Mouse (Mus musculus) liver, adult 2 months (tissue): ENCODE results near the gene Mboat1. TPM values are rescaled to one million over a fixed set of nuclear protein-coding genes. Genes with fewer than 3 reads are reported as not detected.

Source experiments
- DNase-seq: peaks from one replicate; pipeline ENCODE4 v3.0.0-alpha.2; 2011; ENCODE audit warnings: low read depth, low spot score; ENCODE audit errors: extremely low read depth
- H3K27ac ChIP-seq: fragments of 200-500 bp; replicated peaks from 2 replicates; pipeline ENCODE4 v1.5.1; 2012; ENCODE audit warnings: low read depth, mild to moderate bottlenecking, control low read depth, inconsistent platforms, low read length; ENCODE audit not compliant: insufficient read depth
- H3K27me3 ChIP-seq: fragments of 200-500 bp; 2 replicates; pipeline ENCODE4 v1.6.1; 2012; ENCODE audit warnings: mild to moderate bottlenecking, moderate library complexity, low read length, inconsistent platforms; ENCODE audit not compliant: control insufficient read depth, insufficient read depth
- H3K36me3 ChIP-seq: fragments of 200-500 bp; 2 replicates; pipeline ENCODE4 v1.6.1; 2012; ENCODE audit warnings: low read length, inconsistent platforms; ENCODE audit not compliant: control insufficient read depth, insufficient read depth
- H3K4me1 ChIP-seq: fragments of 200-500 bp; 2 replicates; pipeline ENCODE4 v1.6.1; 2011; ENCODE audit warnings: low read length; ENCODE audit not compliant: control insufficient read depth, insufficient read depth
- H3K4me3 ChIP-seq: fragments of 200-500 bp; 2 replicates; pipeline ENCODE4 v1.5.1; 2011; ENCODE audit warnings: low read depth, mild to moderate bottlenecking, control low read depth, low read length, moderate library complexity; ENCODE audit not compliant: insufficient read depth
- H3K79me2 ChIP-seq: fragments of 200-500 bp; 2 replicates; pipeline ENCODE4 v1.6.1; 2012; ENCODE audit warnings: inconsistent platforms, mild to moderate bottlenecking, low read length, moderate library complexity; ENCODE audit not compliant: control insufficient read depth, insufficient read depth
- H3K9ac ChIP-seq: fragments of 200-500 bp; 2 replicates; pipeline ENCODE4 v1.6.1; 2012; ENCODE audit warnings: low read depth, mild to moderate bottlenecking, control low read depth, inconsistent platforms, low read length
- CTCF ChIP-seq: fragments of 200-500 bp; IDR thresholded peaks from 2 replicates; pipeline ENCODE4 v1.5.1; 2011; ENCODE audit warnings: low read depth, low read length, control low read depth
- POLR2A ChIP-seq: fragments of 200-500 bp; IDR thresholded peaks from 2 replicates; pipeline ENCODE4 v1.6.1; 2011; ENCODE audit warnings: low read length, control low read depth; ENCODE audit not compliant: insufficient read depth; ENCODE audit errors: extremely low read depth
- WGBS: fragments of 180-500 bp; shearing (Covaris S2); methylation state at CpG from one replicate; pipeline ENCODE4 v1.1.7; 2018; 5-methylcytosine and 5-hydroxymethylcytosine counted together
- polyA plus RNA-seq: library from polyadenylated mRNA; depleted of rRNA; stranded (reverse); fragments of >200 nt; gene quantifications from 2 replicates; pipeline ENCODE4 v1.2.3, GENCODE M21; 2012
- total RNA-seq: library from RNA; depleted of rRNA; stranded (reverse); fragments of >200 nt; gene quantifications from 2 replicates; pipeline ENCODE4 v1.2.3, GENCODE M21; 2014

Gene Mboat1
- total and polyA plus RNA-seq, 2 experiments, result 0.28 to 0.55 TPM

DNA sequence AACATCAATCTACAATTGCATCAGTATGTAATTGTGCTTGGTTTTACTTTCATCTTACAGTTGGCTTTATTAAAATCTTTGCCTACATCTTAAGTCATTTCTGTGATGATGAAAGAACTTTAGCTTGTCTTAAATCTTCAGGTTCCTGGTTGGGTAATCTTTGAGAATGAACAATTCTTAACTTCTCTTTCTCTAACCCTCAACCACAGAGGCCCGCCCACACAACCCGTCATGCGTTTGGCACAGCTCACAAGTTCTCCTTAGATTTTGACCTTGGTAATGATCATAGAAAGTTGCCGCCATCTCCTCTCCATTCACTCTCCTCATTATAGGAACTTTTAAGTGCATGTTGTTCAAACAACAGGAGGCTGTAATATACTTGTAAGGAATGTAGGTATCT, 18.0 kb downstream of the Mboat1 start:
- no peaks in the 10 kb centered on the region for H3K79me2 ChIP-seq
- no peaks in the 10 kb centered on the region for H3K4me1 ChIP-seq
- no peaks in the 10 kb centered on the region for H3K36me3 ChIP-seq
- TF ChIP-seq CTCF (no peak), POLR2A (no peak)
- no peak overlapping the region for H3K9ac ChIP-seq
- no peak for DNase-seq
- no peak overlapping the region for H3K27ac ChIP-seq
- H3K27me3 ChIP-seq, result no peaks in the 10 kb centered on the region
- H3K4me3 ChIP-seq, result no peak overlapping the region
- WGBS, result 83% methylated on average over 4 of the region's 4 CpGs

DNA sequence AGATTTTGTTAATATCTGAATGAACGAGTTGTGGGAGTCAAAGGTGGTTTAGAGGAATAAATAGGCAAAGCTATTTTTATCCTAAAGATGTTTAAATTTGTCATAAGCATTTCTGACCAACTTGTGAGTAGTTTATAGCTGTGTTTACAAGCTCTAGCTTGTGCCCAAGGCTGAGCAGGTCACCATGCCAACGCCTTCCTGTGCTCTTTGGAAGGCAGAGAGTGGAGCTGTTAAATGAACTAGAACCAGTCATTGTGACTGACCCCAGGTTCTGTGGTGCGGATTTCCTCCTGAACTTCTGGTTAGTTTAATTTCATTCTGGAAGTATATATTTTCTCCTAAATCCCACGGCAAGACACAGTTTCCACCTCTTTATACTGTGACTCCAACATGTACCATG, 23.3 kb downstream of the Mboat1 start:
- Histone ChIP-seq H3K36me3 (no peaks in the 10 kb centered on the region), H3K27ac (no peak overlapping the region), H3K4me1 (no peaks in the 10 kb centered on the region), H3K79me2 (no peaks in the 10 kb centered on the region), H3K4me3 (no peak overlapping the region), H3K9ac (no peak overlapping the region), H3K27me3 (no peaks in the 10 kb centered on the region)
- 83% methylated on average over 4 of the region's 4 CpGs for whole genome bisulfite sequencing
- DNase-seq, result no peak
- TF ChIP-seq CTCF, result no peak
- no peak for TF ChIP-seq POLR2A

DNA sequence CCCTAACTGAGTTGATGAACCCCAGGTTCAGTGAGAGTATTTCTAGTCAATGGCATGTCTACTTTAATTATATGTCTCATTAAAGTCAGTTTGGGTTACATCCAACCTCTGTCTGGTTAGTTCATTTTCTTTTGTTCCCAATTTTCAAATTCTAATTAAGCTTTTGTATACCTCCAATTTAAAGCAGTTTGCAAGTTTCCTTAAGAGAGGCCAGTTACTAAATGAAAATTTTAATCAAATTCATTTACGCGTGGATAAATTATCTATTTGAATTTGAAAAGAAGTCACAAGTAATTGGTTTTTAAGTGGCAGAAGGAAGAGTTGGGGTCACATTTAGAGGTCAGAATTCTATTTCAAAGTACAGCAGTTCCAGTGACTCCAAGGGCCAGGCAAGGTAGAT, 27.2 kb downstream of the Mboat1 start:
- H3K27me3 ChIP-seq, result no peaks in the 10 kb centered on the region
- DNase-seq, result no peak
- TF ChIP-seq POLR2A, result no peak
- no peak for TF ChIP-seq CTCF
- H3K9ac ChIP-seq, result no peak overlapping the region
- H3K4me1 ChIP-seq, result no peaks in the 10 kb centered on the region
- H3K27ac ChIP-seq, result no peak overlapping the region
- H3K4me3 ChIP-seq, result no peak overlapping the region
- 97% methylated on average over 2 of the region's 2 CpGs for WGBS
- H3K36me3 ChIP-seq, result no peaks in the 10 kb centered on the region
- H3K79me2 ChIP-seq, result no peaks in the 10 kb centered on the region

DNA sequence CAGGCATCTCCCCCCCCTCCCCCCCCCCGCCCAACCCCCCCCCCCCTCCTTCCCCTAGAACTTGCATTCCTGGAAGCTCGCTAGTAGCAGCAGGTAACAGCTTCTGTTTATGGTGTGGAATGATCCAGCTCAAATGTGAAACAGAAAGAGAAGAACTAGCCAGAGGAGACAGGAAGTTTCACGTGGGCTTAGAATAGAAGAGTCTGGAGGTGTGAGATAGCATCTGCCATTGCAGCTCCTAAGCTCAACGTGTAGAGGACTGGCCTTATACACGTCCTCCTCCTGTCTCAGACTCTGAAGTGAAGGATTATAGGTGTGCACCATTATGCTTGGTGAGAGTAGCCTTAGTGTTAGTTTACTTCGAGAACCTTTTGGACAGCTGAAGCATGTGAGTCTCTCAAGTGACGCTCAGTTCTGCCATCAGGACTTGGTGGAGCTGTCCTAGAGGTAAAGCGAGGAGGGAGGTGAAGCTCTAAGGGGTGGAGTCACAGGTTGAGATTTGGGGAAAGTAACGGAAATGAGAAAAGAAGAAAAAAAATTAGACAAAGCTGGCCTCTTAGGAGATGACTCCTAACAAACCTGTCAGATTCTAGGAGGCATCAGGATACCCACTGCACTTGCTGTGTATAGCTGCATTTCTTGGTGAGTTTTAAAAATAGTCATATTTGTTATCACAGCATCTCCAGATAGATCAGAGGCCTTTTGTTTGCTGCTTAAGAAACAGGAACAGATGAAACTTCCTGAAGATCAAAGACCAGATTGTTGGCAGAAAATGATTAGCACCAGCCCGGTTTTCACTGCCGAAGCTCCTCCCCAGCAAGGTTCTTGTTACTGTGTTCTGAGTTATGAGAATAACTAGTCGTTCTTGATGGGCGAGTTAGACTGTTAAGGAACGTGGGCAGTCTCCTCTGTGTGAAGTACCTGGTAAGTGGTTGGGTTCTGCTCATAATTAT, 30.1 kb downstream of the Mboat1 start:
- no peak overlapping the region for H3K27ac ChIP-seq

DNA sequence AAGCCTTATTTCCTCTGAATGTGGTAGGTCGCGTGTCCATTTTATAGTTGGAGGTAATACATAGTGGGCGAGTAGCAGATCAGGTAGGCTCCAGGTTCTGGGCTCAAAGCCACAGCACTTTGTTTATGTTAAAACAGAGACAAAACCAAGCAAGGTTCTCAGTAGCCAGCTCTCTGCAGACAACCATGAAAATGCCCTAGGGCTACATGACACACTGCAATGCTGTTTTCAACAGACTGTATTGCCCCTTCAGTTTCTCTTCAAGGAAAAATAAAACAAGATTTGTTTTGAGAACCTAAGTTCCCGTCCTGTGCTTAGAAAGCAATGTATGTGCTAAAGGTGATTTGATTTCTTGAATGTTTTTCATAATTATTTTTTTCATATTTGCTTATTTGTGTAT, 31.2 kb downstream of the Mboat1 start:
- H3K79me2 ChIP-seq, result no peaks in the 10 kb centered on the region
- H3K4me1 ChIP-seq, result no peaks in the 10 kb centered on the region
- no peak overlapping the region for H3K4me3 ChIP-seq
- no peak overlapping the region for H3K9ac ChIP-seq
- H3K36me3 ChIP-seq, result no peaks in the 10 kb centered on the region
- no peak for TF ChIP-seq CTCF
- H3K27me3 ChIP-seq, result no peaks in the 10 kb centered on the region
- H3K27ac ChIP-seq, result no peak overlapping the region
- DNase-seq, result no peak
- WGBS, result 88% methylated on average over 4 of the region's 4 CpGs

More for the DNA sequence above, 30.1 kb downstream of the Mboat1 start:
- no peak overlapping the region for H3K4me3 ChIP-seq
- no peak for DNase-seq
- no peaks in the 10 kb centered on the region for H3K27me3 ChIP-seq
- H3K4me1 ChIP-seq, result no peaks in the 10 kb centered on the region
- no peak for TF ChIP-seq CTCF
- no peak for TF ChIP-seq POLR2A
- H3K79me2 ChIP-seq, result no peaks in the 10 kb centered on the region
- no peak overlapping the region for H3K9ac ChIP-seq
- WGBS, result 70% methylated on average over 13 of the region's 14 CpGs
- H3K36me3 ChIP-seq, result no peaks in the 10 kb centered on the region

DNA sequence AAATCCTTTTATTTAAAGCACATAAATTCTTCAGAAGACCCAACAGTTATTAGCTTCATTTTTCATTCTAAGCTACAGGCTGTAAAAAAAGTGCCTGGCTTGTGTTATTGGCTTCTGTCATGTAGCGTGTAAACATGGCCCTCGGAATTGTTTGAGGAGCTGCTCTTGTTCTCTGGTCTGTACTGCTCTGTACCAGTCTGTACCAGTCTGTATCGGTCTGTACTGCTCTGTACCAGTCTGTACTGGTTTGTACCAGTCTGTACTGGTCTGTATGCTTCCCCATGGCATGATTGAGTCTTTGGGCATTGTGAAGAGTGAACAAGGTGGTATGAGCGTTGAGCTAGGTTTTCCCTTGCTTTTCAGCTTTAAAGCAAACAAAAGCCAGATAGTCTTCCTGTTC, 32.5 kb downstream of the Mboat1 start:
- DNase-seq, result no peak
- H3K79me2 ChIP-seq, result no peaks in the 10 kb centered on the region
- 86% methylated on average over 4 of the region's 4 CpGs for WGBS
- H3K27me3 ChIP-seq, result no peaks in the 10 kb centered on the region
- TF ChIP-seq POLR2A (no peak), CTCF (no peak)
- no peaks in the 10 kb centered on the region for H3K4me1 ChIP-seq
- H3K9ac ChIP-seq, result no peak overlapping the region
- no peak overlapping the region for H3K4me3 ChIP-seq
- H3K27ac ChIP-seq, result no peak overlapping the region
- no peaks in the 10 kb centered on the region for H3K36me3 ChIP-seq
